Mouse (Mus musculus): Measurements from ENCODE around the gene Ncoa7.
"Not testable (repeated sequence)": the region's sequence is repeated elsewhere in the genome, so short reads cannot be mapped to it uniquely, and the experiment has no call there.

GRCm38 (mm10) chr10:30628444-30628843, 174.7 kb downstream of the Ncoa7 start:
- not testable (repeated sequence) for TF ChIP-seq MYOD1 (IDR thresholded peaks at IDR 0.05; ENCODE audit: control insufficient read depth, insufficient read length, low read depth); CTCF (IDR thresholded peaks at IDR 0.05; ENCODE audit: control insufficient read depth, insufficient read depth, insufficient read length)

Measured in C2C12 (cell line).